Mouse (Mus musculus): ENCODE data around the gene Lgr6.

DNA sequence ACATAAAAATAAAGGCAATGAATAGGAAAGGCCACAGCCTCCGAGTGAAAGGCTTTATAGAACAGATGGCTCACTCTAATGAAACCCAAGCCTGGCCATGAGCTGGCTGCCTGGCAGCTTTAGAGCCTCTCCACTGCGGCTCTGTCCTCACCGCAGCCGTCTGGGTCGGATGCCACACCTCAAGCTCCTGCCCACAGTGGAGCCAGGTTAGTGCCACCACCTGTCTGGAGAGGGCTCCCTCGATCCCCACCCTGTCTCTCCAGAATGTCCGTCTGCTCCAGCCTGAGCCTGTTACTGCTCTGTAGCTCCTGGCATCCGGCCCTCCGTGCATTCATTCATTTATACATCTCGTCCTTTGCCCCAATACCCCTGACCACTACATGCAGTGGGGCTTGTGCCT is 15.4 kb downstream of the Lgr6 start:
- TF ChIP-seq POLR2A (IDR thresholded peaks at IDR 0.05; ENCODE audit: low read depth, low read length) (no peak), CTCF (IDR thresholded peaks at IDR 0.05; ENCODE audit: extremely low read depth, insufficient read depth, insufficient read length, insufficient replicate concordance) (no peak)
